Mouse (Mus musculus): ENCODE data around the gene Ang2. TPM values are rescaled to one million over a fixed set of nuclear protein-coding genes. Genes with fewer than 3 reads are reported as not detected.
A peak's percentile ranks its signal among the peaks of the same experiment; 100 is the strongest.

The Ang2 gene
- total and polyA plus RNA-seq, 3 experiments: not detected

GRCm38 (mm10) chr14:51152249-51152870, 46.6 kb downstream of the Ang2 start:
- Histone ChIP-seq H3K27me3 (ENCODE audit: insufficient read depth, low read length) (peaks cover 6% of the 10 kb centered on the region; the same call in 1 of the 2 replicates), H3K4me3 (ENCODE audit: low read depth, low read length) (no peak overlapping the region), H3K4me1 (ENCODE audit: insufficient read depth, low read depth, low read length) (peaks cover 34% of the 10 kb centered on the region), H3K9me3 (replicated peaks) (no peaks in the 10 kb centered on the region), H3K36me3 (replicated peaks) (no peaks in the 10 kb centered on the region)
- peak; percentile 66 for ATAC-seq (ENCODE audit: extremely low read depth, insufficient number of reproducible peaks, low FRiP score, poor library complexity, severe bottlenecking)
- no peak for DNase-seq (ENCODE audit: low spot score)
- no peak for TF ChIP-seq CTCF (IDR thresholded peaks at IDR 0.05; ENCODE audit: low read depth, low read length)
- TF ChIP-seq GATA1 (IDR thresholded peaks at IDR 0.05; ENCODE audit: borderline replicate concordance, low read length): no peak
- TF ChIP-seq GATA2 (IDR thresholded peaks at IDR 0.05; ENCODE audit: borderline replicate concordance, low read depth, low read length): no peak
- no peak for TF ChIP-seq POLR2AphosphoS5 (IDR thresholded peaks at IDR 0.05; ENCODE audit: insufficient replicate concordance, low read depth, low read length)
- TF ChIP-seq TAL1 (conservative IDR thresholded peaks at IDR 0.05; ENCODE audit: low read depth, low read length): peak; percentile 54

GRCm38 (mm10) chr14:51150206-51150831, 48.6 kb downstream of the Ang2 start:
- Histone ChIP-seq H3K27me3 (ENCODE audit: insufficient read depth, low read length) (peaks cover 20% of the 10 kb centered on the region), H3K4me1 (ENCODE audit: insufficient read depth, low read depth, low read length) (peaks cover 50% of the 10 kb centered on the region), H3K9me3 (replicated peaks) (no peaks in the 10 kb centered on the region), H3K36me3 (replicated peaks) (no peaks in the 10 kb centered on the region), H3K4me3 (ENCODE audit: low read depth, low read length) (no peak overlapping the region)
- DNase-seq (ENCODE audit: low spot score) (no peak), ATAC-seq (ENCODE audit: extremely low read depth, insufficient number of reproducible peaks, low FRiP score, poor library complexity, severe bottlenecking) (no peak)
- TF ChIP-seq POLR2AphosphoS5 (IDR thresholded peaks at IDR 0.05; ENCODE audit: insufficient replicate concordance, low read depth, low read length): no peak
- TF ChIP-seq TAL1 (conservative IDR thresholded peaks at IDR 0.05; ENCODE audit: low read depth, low read length): 0 out of 2 replicates have a peak, but pooled peaks have one; percentile 15
- no peak for TF ChIP-seq GATA2 (IDR thresholded peaks at IDR 0.05; ENCODE audit: borderline replicate concordance, low read depth, low read length)

GRCm38 (mm10) chr14:51149164-51149563, 49.8 kb downstream of the Ang2 start:
- Histone ChIP-seq H3K4me3 (ENCODE audit: low read depth, low read length) (no peak overlapping the region), H3K36me3 (replicated peaks) (no peaks in the 10 kb centered on the region), H3K27me3 (ENCODE audit: insufficient read depth, low read length) (peaks cover 22% of the 10 kb centered on the region), H3K4me1 (ENCODE audit: insufficient read depth, low read depth, low read length) (peaks cover 58% of the 10 kb centered on the region), H3K9me3 (replicated peaks) (no peaks in the 10 kb centered on the region)
- TF ChIP-seq GATA1 (IDR thresholded peaks at IDR 0.05; ENCODE audit: borderline replicate concordance, low read length) (no peak), POLR2AphosphoS5 (IDR thresholded peaks at IDR 0.05; ENCODE audit: insufficient replicate concordance, low read depth, low read length) (no peak), GATA2 (IDR thresholded peaks at IDR 0.05; ENCODE audit: borderline replicate concordance, low read depth, low read length) (no peak), TAL1 (conservative IDR thresholded peaks at IDR 0.05; ENCODE audit: low read depth, low read length) (no peak), CTCF (IDR thresholded peaks at IDR 0.05; ENCODE audit: low read depth, low read length) (no peak)
- ATAC-seq (ENCODE audit: extremely low read depth, insufficient number of reproducible peaks, low FRiP score, poor library complexity, severe bottlenecking) (no peak), DNase-seq (ENCODE audit: low spot score) (no peak)

- no peak overlapping the region for H3K4me3 ChIP-seq (ENCODE audit: low read depth, low read length)
- no peaks in the 10 kb centered on the region for H3K36me3 ChIP-seq (replicated peaks)
- no peak for ATAC-seq (ENCODE audit: extremely low read depth, insufficient number of reproducible peaks, low FRiP score, poor library complexity, severe bottlenecking)
- no peak for DNase-seq (ENCODE audit: low spot score)
- H3K27me3 ChIP-seq (ENCODE audit: insufficient read depth, low read length): peaks cover 20% of the 10 kb centered on the region
- no peak for TF ChIP-seq CTCF (IDR thresholded peaks at IDR 0.05; ENCODE audit: low read depth, low read length)
- no peak for TF ChIP-seq POLR2AphosphoS5 (IDR thresholded peaks at IDR 0.05; ENCODE audit: insufficient replicate concordance, low read depth, low read length)
- no peak for TF ChIP-seq GATA1 (IDR thresholded peaks at IDR 0.05; ENCODE audit: borderline replicate concordance, low read length)
- TF ChIP-seq TAL1 (conservative IDR thresholded peaks at IDR 0.05; ENCODE audit: low read depth, low read length): no peak
- TF ChIP-seq GATA2 (IDR thresholded peaks at IDR 0.05; ENCODE audit: borderline replicate concordance, low read depth, low read length): no peak
- no peaks in the 10 kb centered on the region for H3K9me3 ChIP-seq (replicated peaks)
- peaks cover 69% of the 10 kb centered on the region for H3K4me1 ChIP-seq (ENCODE audit: insufficient read depth, low read depth, low read length)
These were observed 50.9 kb downstream of the Ang2 start for GRCm38 (mm10) chr14:51148006-51148405.

GRCm38 (mm10) chr14:51146685-51147084, 52.3 kb downstream of the Ang2 start, which contains the start of gene Rnase1:
Gene Rnase1, minus strand, starts transcription at chr14:51146785.
- H3K27me3 ChIP-seq (ENCODE audit: insufficient read depth, low read length): peaks cover 20% of the 10 kb centered on the region
- no peak for DNase-seq (ENCODE audit: low spot score)
- H3K4me1 ChIP-seq (ENCODE audit: insufficient read depth, low read depth, low read length): peaks cover 69% of the 10 kb centered on the region
- ATAC-seq (ENCODE audit: extremely low read depth, insufficient number of reproducible peaks, low FRiP score, poor library complexity, severe bottlenecking): no peak
- no peaks in the 10 kb centered on the region for H3K36me3 ChIP-seq (replicated peaks)
- no peaks in the 10 kb centered on the region for H3K9me3 ChIP-seq (replicated peaks)
- H3K4me3 ChIP-seq (ENCODE audit: low read depth, low read length): no peak within 1 kb of the TSS
- TF ChIP-seq GATA2 (IDR thresholded peaks at IDR 0.05; ENCODE audit: borderline replicate concordance, low read depth, low read length) (no peak), POLR2AphosphoS5 (IDR thresholded peaks at IDR 0.05; ENCODE audit: insufficient replicate concordance, low read depth, low read length) (no peak), CTCF (IDR thresholded peaks at IDR 0.05; ENCODE audit: low read depth, low read length) (no peak), TAL1 (conservative IDR thresholded peaks at IDR 0.05; ENCODE audit: low read depth, low read length) (no peak), GATA1 (IDR thresholded peaks at IDR 0.05; ENCODE audit: borderline replicate concordance, low read length) (no peak)

GRCm38 (mm10) chr14:51145521-51145920, 53.4 kb downstream of the Ang2 start:
- no peaks in the 10 kb centered on the region for H3K36me3 ChIP-seq (replicated peaks)
- H3K9me3 ChIP-seq (replicated peaks): no peaks in the 10 kb centered on the region
- H3K4me1 ChIP-seq (ENCODE audit: insufficient read depth, low read depth, low read length): peaks cover 69% of the 10 kb centered on the region
- H3K4me3 ChIP-seq (ENCODE audit: low read depth, low read length): no peak overlapping the region
- ATAC-seq (ENCODE audit: extremely low read depth, insufficient number of reproducible peaks, low FRiP score, poor library complexity, severe bottlenecking) (no peak), DNase-seq (ENCODE audit: low spot score) (no peak)
- peaks cover 20% of the 10 kb centered on the region for H3K27me3 ChIP-seq (ENCODE audit: insufficient read depth, low read length)
- TF ChIP-seq POLR2AphosphoS5 (IDR thresholded peaks at IDR 0.05; ENCODE audit: insufficient replicate concordance, low read depth, low read length) (no peak), TAL1 (conservative IDR thresholded peaks at IDR 0.05; ENCODE audit: low read depth, low read length) (no peak), CTCF (IDR thresholded peaks at IDR 0.05; ENCODE audit: low read depth, low read length) (no peak), GATA1 (IDR thresholded peaks at IDR 0.05; ENCODE audit: borderline replicate concordance, low read length) (no peak), GATA2 (IDR thresholded peaks at IDR 0.05; ENCODE audit: borderline replicate concordance, low read depth, low read length) (no peak)

Other genes starting within 250 kb of the Ang2 start
- 5.1 and 10.2 TPM in 2 replicates for gene Pnp2, start 243.2 kb downstream of the Ang2 start, total RNA-seq (2014; fragmentation: Nextera tagmentation)
- gene Pnp2, start 243.2 kb downstream of the Ang2 start, total RNA-seq (2017): 0.52 and 1.1 TPM in 2 replicates
- gene Pnp2, start 243.2 kb downstream of the Ang2 start, polyA plus RNA-seq (2012): not detected in 2 replicates
- gene Rnase10, start 191.4 kb downstream of the Ang2 start, total RNA-seq (2014; fragmentation: Nextera tagmentation): not detected in 2 replicates
- gene Rnase10, start 191.4 kb downstream of the Ang2 start, total RNA-seq (2017): 0.22 TPM in 1 of 2 replicates, not detected in the other
- gene Rnase10, start 191.4 kb downstream of the Ang2 start, polyA plus RNA-seq (2012): not detected in 2 replicates
- gene Rnase9, start 157.3 kb downstream of the Ang2 start, total RNA-seq (2014; fragmentation: Nextera tagmentation): not detected in 2 replicates
- gene Rnase9, start 157.3 kb downstream of the Ang2 start, total RNA-seq (2017): 0.11 TPM in 1 of 2 replicates, not detected in the other
- not detected in 2 replicates for gene Rnase9, start 157.3 kb downstream of the Ang2 start, polyA plus RNA-seq (2012)
- not detected in 2 replicates for gene Rnase11, start 149.0 kb downstream of the Ang2 start, total RNA-seq (2014; fragmentation: Nextera tagmentation)
- 0.22 TPM in 1 of 2 replicates, not detected in the other for gene Rnase11, start 149.0 kb downstream of the Ang2 start, total RNA-seq (2017)
- gene Rnase11, start 149.0 kb downstream of the Ang2 start, polyA plus RNA-seq (2012): not detected in 2 replicates
- not detected in 2 replicates for gene Rnase12, start 141.5 kb downstream of the Ang2 start, total RNA-seq (2014; fragmentation: Nextera tagmentation)
- not detected in 2 replicates for gene Rnase12, start 141.5 kb downstream of the Ang2 start, total RNA-seq (2017)
- gene Rnase12, start 141.5 kb downstream of the Ang2 start, polyA plus RNA-seq (2012): not detected in 2 replicates
- not detected in 2 replicates for gene Olfr750, start 124.7 kb downstream of the Ang2 start, total RNA-seq (2014; fragmentation: Nextera tagmentation)
- gene Olfr750, start 124.7 kb downstream of the Ang2 start, total RNA-seq (2017): 0.05 and 0.06 TPM in 2 replicates
- not detected in 2 replicates for gene Olfr750, start 124.7 kb downstream of the Ang2 start, polyA plus RNA-seq (2012)
- 2.7 and 3.2 TPM in 2 replicates for gene Rnase4, start 108.1 kb downstream of the Ang2 start, total RNA-seq (2014; fragmentation: Nextera tagmentation)
- 0.17 and 0.49 TPM in 2 replicates for gene Rnase4, start 108.1 kb downstream of the Ang2 start, total RNA-seq (2017)
- gene Rnase4, start 108.1 kb downstream of the Ang2 start, polyA plus RNA-seq (2012): not detected in 2 replicates
- gene Ang, start 108.0 kb downstream of the Ang2 start, total RNA-seq (2014; fragmentation: Nextera tagmentation): 1.6 TPM in 1 of 2 replicates, not detected in the other
- 0.16 TPM in 1 of 2 replicates, not detected in the other for gene Ang, start 108.0 kb downstream of the Ang2 start, total RNA-seq (2017)
- not detected in 2 replicates for gene Ang, start 108.0 kb downstream of the Ang2 start, polyA plus RNA-seq (2012)
- gene Eddm3b, start 84.7 kb downstream of the Ang2 start, total RNA-seq (2014; fragmentation: Nextera tagmentation): not detected in 2 replicates
- 0.11 TPM in 1 of 2 replicates, not detected in the other for gene Eddm3b, start 84.7 kb downstream of the Ang2 start, total RNA-seq (2017)
- not detected in 2 replicates for gene Eddm3b, start 84.7 kb downstream of the Ang2 start, polyA plus RNA-seq (2012)
- gene Rnase6, start 75.2 kb downstream of the Ang2 start, total RNA-seq (2014; fragmentation: Nextera tagmentation): 41.7 and 44.8 TPM in 2 replicates
- gene Rnase6, start 75.2 kb downstream of the Ang2 start, total RNA-seq (2017): 44.9 and 45.1 TPM in 2 replicates
- gene Rnase6, start 75.2 kb downstream of the Ang2 start, polyA plus RNA-seq (2012): 1.4 and 1.5 TPM in 2 replicates
- not detected in 2 replicates for gene Rnase1, start 52.4 kb downstream of the Ang2 start, total RNA-seq (2014; fragmentation: Nextera tagmentation)
- gene Rnase1, start 52.4 kb downstream of the Ang2 start, total RNA-seq (2017): 0.17 and 0.22 TPM in 2 replicates
- not detected in 2 replicates for gene Rnase1, start 52.4 kb downstream of the Ang2 start, polyA plus RNA-seq (2012)
- gene Rnase2b, start 36.9 kb downstream of the Ang2 start, total RNA-seq (2014; fragmentation: Nextera tagmentation): not detected in 2 replicates
- 0.23 TPM in 1 of 2 replicates, not detected in the other for gene Rnase2b, start 36.9 kb downstream of the Ang2 start, total RNA-seq (2017)
- gene Rnase2b, start 36.9 kb downstream of the Ang2 start, polyA plus RNA-seq (2012): not detected in 2 replicates
- not detected in 2 replicates for gene Ear14, start 4.2 kb upstream of the Ang2 start, total RNA-seq (2014; fragmentation: Nextera tagmentation)
- 0.44 TPM in 1 of 2 replicates, not detected in the other for gene Ear14, start 4.2 kb upstream of the Ang2 start, total RNA-seq (2017)
- gene Ear14, start 4.2 kb upstream of the Ang2 start, polyA plus RNA-seq (2012): not detected in 2 replicates
- not detected in 2 replicates for gene Rnase2a, start 57.0 kb upstream of the Ang2 start, total RNA-seq (2014; fragmentation: Nextera tagmentation)
- not detected in 2 replicates for gene Rnase2a, start 57.0 kb upstream of the Ang2 start, total RNA-seq (2017)
- not detected in 2 replicates for gene Rnase2a, start 57.0 kb upstream of the Ang2 start, polyA plus RNA-seq (2012)
- gene Gm7247, start 162.6 kb upstream of the Ang2 start, total RNA-seq (2014; fragmentation: Nextera tagmentation): not detected in 2 replicates
- not detected in 2 replicates for gene Gm7247, start 162.6 kb upstream of the Ang2 start, total RNA-seq (2017)
- gene Gm7247, start 162.6 kb upstream of the Ang2 start, polyA plus RNA-seq (2012): not detected in 2 replicates
- gene Vmn2r88, start 211.7 kb upstream of the Ang2 start, total RNA-seq (2014; fragmentation: Nextera tagmentation): not detected in 2 replicates
- gene Vmn2r88, start 211.7 kb upstream of the Ang2 start, total RNA-seq (2017): 0.06 and 0.11 TPM in 2 replicates
- not detected in 2 replicates for gene Vmn2r88, start 211.7 kb upstream of the Ang2 start, polyA plus RNA-seq (2012)

All from G1E (cell line).